Mouse (Mus musculus) hindbrain, embryonic 16.5 days (tissue): ENCODE data around the gene Tgfb1. TPM values are rescaled to one million over a fixed set of nuclear protein-coding genes. Genes with fewer than 3 reads are reported as not detected.
"Not testable (repeated sequence)": the region's sequence is repeated elsewhere in the genome, so short reads cannot be mapped to it uniquely, and the experiment has no call there.

ENCODE experiments used
- ATAC-seq: fragments of 200-750 bp; cut with Nextera tagmentation; 2 replicates; pipeline ENCODE4 v1.8.0; 2017; ENCODE audit warnings: moderate TSS enrichment, moderate library complexity
- H3K27ac ChIP-seq: fragments of 300-500 bp; sonication (generic); 2 replicates; pipeline ENCODE4 v1.5.1; 2014; ENCODE audit warnings: low read depth, mild to moderate bottlenecking, control low read depth, low read length, moderate library complexity
- H3K27me3 ChIP-seq: fragments of 300-500 bp; sonication (generic); replicated peaks from 2 replicates; pipeline ENCODE4 v1.6.1; 2014; ENCODE audit warnings: low read length; ENCODE audit not compliant: control insufficient read depth, insufficient read depth
- H3K36me3 ChIP-seq: fragments of 300-500 bp; sonication (generic); 2 replicates; pipeline ENCODE4 v1.6.1; 2014; ENCODE audit warnings: mild to moderate bottlenecking, low read length, moderate library complexity, mixed read lengths; ENCODE audit not compliant: control insufficient read depth, insufficient read depth
- H3K4me1 ChIP-seq: fragments of 300-500 bp; sonication (generic); 2 replicates; pipeline ENCODE4 v1.6.1; 2014; ENCODE audit warnings: low read depth, low read length; ENCODE audit not compliant: control insufficient read depth, insufficient read depth
- H3K4me2 ChIP-seq: fragments of 300-500 bp; sonication (generic); 2 replicates; pipeline ENCODE4 v1.6.1; 2014; ENCODE audit warnings: mild to moderate bottlenecking, low read length, control low read depth, moderate library complexity
- H3K4me3 ChIP-seq: fragments of 300-500 bp; sonication (generic); 2 replicates; pipeline ENCODE4 v1.5.1; 2014; ENCODE audit warnings: mild to moderate bottlenecking, low read length, control low read depth, moderate library complexity
- H3K9ac ChIP-seq: fragments of 300-500 bp; sonication (generic); 2 replicates; pipeline ENCODE4 v1.6.1; 2014; ENCODE audit warnings: low read depth, mild to moderate bottlenecking, control low read depth, low read length, moderate library complexity
- H3K9me3 ChIP-seq: fragments of 300-500 bp; sonication (generic); 2 replicates; pipeline ENCODE4 v1.6.1; 2014; ENCODE audit warnings: mild to moderate bottlenecking, low read length, moderate library complexity; ENCODE audit not compliant: control insufficient read depth
- WGBS: fragments of 180-500 bp; shearing (Covaris S2); extraction: QIAGEN DNeasy Blood & Tissue Kit; methylation state at CpG from one replicate; pipeline ENCODE4 v1.1.7; 2014; 5-methylcytosine and 5-hydroxymethylcytosine counted together
- polyA plus RNA-seq: library from polyadenylated mRNA; unstranded; fragments of >200 nt; fragmentation: Nextera tagmentation; extraction: Ambion mirVana; gene quantifications from 2 replicates; pipeline ENCODE4 v1.2.1, GENCODE M21; 2015

The Tgfb1 gene
- polyA plus RNA-seq, 1 experiment from 2014 or later, result 0.63 TPM

- Histone ChIP-seq H3K9ac (peak within 1 kb of the TSS; percentile 68), H3K27me3 (no peaks in the 10 kb centered on the region), H3K4me3 (peak within 1 kb of the TSS; percentile 62), H3K4me2 (peak within 1 kb of the TSS; percentile 81), H3K4me1 (peaks cover 18% of the 10 kb centered on the region), H3K27ac (peak within 1 kb of the TSS; percentile 68), H3K36me3 (peaks cover 36% of the 10 kb centered on the region), H3K9me3 (no peaks in the 10 kb centered on the region)
- 5% methylated on average over 32 of the region's 32 CpGs for WGBS
- ATAC-seq, result peak; percentile 90
Measured at GRCm38 (mm10) chr7:25718788-25719417, 32.1 kb downstream of the Tgfb1 start, which contains the start of gene Ccdc97. TSS of gene Ccdc97 (minus strand) at chr7:25719088.

- 63% methylated on average over 10 of the region's 10 CpGs for WGBS
- Histone ChIP-seq H3K4me2 (no peak overlapping the region), H3K4me3 (no peak overlapping the region), H3K27ac (no peak overlapping the region), H3K27me3 (no peaks in the 10 kb centered on the region), H3K4me1 (peaks cover 18% of the 10 kb centered on the region), H3K36me3 (peaks cover 35% of the 10 kb centered on the region), H3K9ac (no peak overlapping the region), H3K9me3 (no peaks in the 10 kb centered on the region)
- ATAC-seq, result peak; percentile 53
Measured at GRCm38 (mm10) chr7:25719761-25720610, 33.2 kb downstream of the Tgfb1 start.

- peaks cover 18% of the 10 kb centered on the region for H3K4me1 ChIP-seq
- no peak for ATAC-seq
- WGBS, result 90% methylated on average over 5 of the region's 5 CpGs
- peaks cover 36% of the 10 kb centered on the region for H3K36me3 ChIP-seq
- no peak overlapping the region for H3K27ac ChIP-seq
- no peak overlapping the region for H3K4me2 ChIP-seq
- no peak overlapping the region for H3K9ac ChIP-seq
- H3K27me3 ChIP-seq, result no peaks in the 10 kb centered on the region
- H3K9me3 ChIP-seq, result no peaks in the 10 kb centered on the region
- H3K4me3 ChIP-seq, result no peak overlapping the region
Measured at GRCm38 (mm10) chr7:25720760-25721159, 34.0 kb downstream of the Tgfb1 start.

- ATAC-seq, H3K4me2 ChIP-seq, H3K4me3 ChIP-seq, H3K27me3 ChIP-seq, H3K9ac ChIP-seq, H3K9me3 ChIP-seq, H3K27ac ChIP-seq: not testable (repeated sequence)
- peaks cover 44% of the 10 kb centered on the region for H3K36me3 ChIP-seq
- peaks cover 18% of the 10 kb centered on the region for H3K4me1 ChIP-seq
Measured at GRCm38 (mm10) chr7:25721776-25722175, 35.0 kb downstream of the Tgfb1 start.

GRCm38 (mm10) chr7:25725886-25726285, 39.1 kb downstream of the Tgfb1 start:
- Histone ChIP-seq H3K27me3 (no peaks in the 10 kb centered on the region), H3K27ac (no peak overlapping the region), H3K9me3 (no peaks in the 10 kb centered on the region), H3K4me1 (no peaks in the 10 kb centered on the region), H3K4me2 (no peak overlapping the region), H3K36me3 (peaks cover 71% of the 10 kb centered on the region), H3K9ac (no peak overlapping the region), H3K4me3 (no peak overlapping the region)
- 89% methylated on average over 19 of the region's 19 CpGs for WGBS
- ATAC-seq, result no peak

- no peaks in the 10 kb centered on the region for H3K27me3 ChIP-seq
- no peak overlapping the region for H3K9ac ChIP-seq
- no peak overlapping the region for H3K27ac ChIP-seq
- WGBS, result 96% methylated on average over 5 of the region's 5 CpGs
- peaks cover 78% of the 10 kb centered on the region for H3K36me3 ChIP-seq
- no peak overlapping the region for H3K4me2 ChIP-seq
- H3K9me3 ChIP-seq, result no peaks in the 10 kb centered on the region
- no peak for ATAC-seq
- H3K4me1 ChIP-seq, result no peaks in the 10 kb centered on the region
- H3K4me3 ChIP-seq, result no peak overlapping the region
Measured at GRCm38 (mm10) chr7:25727800-25728199, 41.0 kb downstream of the Tgfb1 start.

- Histone ChIP-seq H3K9ac (no peak overlapping the region), H3K36me3 (peaks cover 83% of the 10 kb centered on the region), H3K27ac (no peak overlapping the region), H3K4me1 (no peaks in the 10 kb centered on the region), H3K4me3 (no peak overlapping the region), H3K27me3 (no peaks in the 10 kb centered on the region), H3K9me3 (no peaks in the 10 kb centered on the region), H3K4me2 (no peak overlapping the region)
- 13% methylated on average over 2 of the region's 2 CpGs for WGBS
- no peak for ATAC-seq
Measured at GRCm38 (mm10) chr7:25729396-25729795, 42.6 kb downstream of the Tgfb1 start.

GRCm38 (mm10) chr7:25729862-25730261, 43.1 kb downstream of the Tgfb1 start:
- Histone ChIP-seq H3K27ac (no peak overlapping the region), H3K4me2 (no peak overlapping the region), H3K4me3 (no peak overlapping the region), H3K9ac (no peak overlapping the region), H3K27me3 (no peaks in the 10 kb centered on the region), H3K36me3 (peaks cover 79% of the 10 kb centered on the region), H3K9me3 (no peaks in the 10 kb centered on the region), H3K4me1 (no peaks in the 10 kb centered on the region)
- ATAC-seq, result no peak
- 91% methylated on average over 2 of the region's 2 CpGs for WGBS

GRCm38 (mm10) chr7:25731294-25732055, 44.7 kb downstream of the Tgfb1 start:
- ATAC-seq, result no peak
- H3K4me1 ChIP-seq, result no peaks in the 10 kb centered on the region
- 96% methylated on average over 8 of the region's 8 CpGs for WGBS
- H3K4me2 ChIP-seq, result no peak overlapping the region
- H3K27ac ChIP-seq, result no peak overlapping the region
- no peak overlapping the region for H3K9ac ChIP-seq
- no peaks in the 10 kb centered on the region for H3K9me3 ChIP-seq
- H3K27me3 ChIP-seq, result no peaks in the 10 kb centered on the region
- H3K36me3 ChIP-seq, result peaks cover 72% of the 10 kb centered on the region
- H3K4me3 ChIP-seq, result no peak overlapping the region
